Mouse (Mus musculus): ENCODE measurements around the gene Gm20715.
A peak's percentile ranks its signal among the peaks of the same experiment; 100 is the strongest.
"Not testable (repeated sequence)": the region's sequence is repeated elsewhere in the genome, so short reads cannot be mapped to it uniquely, and the experiment has no call there.

Gene Gm20715

GRCm38 (mm10) chr7:6410043-6410442 lies at the start of gene Gm20715:
TSS of gene Gm20715 (plus strand) at chr7:6410277.
- DNase-seq, result peak; percentile 97

GRCm38 (mm10) chr7:6360477-6361060 lies 49.5 kb upstream of the Gm20715 start:
- DNase-seq, result no peak

GRCm38 (mm10) chr7:6361756-6362155 lies 48.3 kb upstream of the Gm20715 start:
- DNase-seq, result no peak

DNA sequence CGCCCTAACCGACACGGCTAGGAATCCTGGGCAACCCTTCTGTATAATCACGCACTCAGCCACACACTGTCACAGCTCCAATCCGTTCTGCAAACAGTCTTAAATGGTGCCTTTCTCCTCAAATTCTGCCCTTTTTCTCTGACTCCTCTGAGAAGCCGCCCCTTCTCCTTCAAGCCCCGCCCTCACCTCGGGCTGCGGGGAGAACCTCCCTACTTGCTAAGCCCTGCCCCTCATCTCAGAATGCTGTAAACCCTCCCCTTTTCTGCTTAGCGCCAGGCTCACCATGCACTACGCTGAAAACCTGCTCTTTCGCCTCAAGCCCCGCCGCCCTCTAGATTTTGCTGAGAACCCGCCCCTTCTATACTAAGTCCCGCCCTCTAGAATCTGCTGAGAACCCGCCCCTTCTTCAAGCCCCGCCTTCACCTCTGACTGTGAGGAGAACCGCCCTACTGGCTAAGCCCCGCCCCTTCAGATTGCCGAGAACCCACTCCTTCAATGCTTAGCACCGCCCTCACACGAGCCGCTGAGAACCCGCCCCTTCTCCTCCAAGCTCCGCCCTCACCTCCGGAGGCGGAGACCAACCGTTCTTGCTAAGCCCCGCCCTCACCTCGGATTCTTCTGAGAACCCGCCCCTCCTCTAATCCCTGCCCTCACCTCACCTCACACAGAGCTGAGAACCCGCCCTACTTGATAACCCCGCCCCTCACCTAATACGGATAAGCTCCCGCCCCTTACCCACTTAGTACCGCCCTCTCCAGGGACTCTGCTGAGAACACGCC lies 47.6 kb upstream of the Gm20715 start:
- peak; percentile 99 for DNase-seq

GRCm38 (mm10) chr7:6363047-6363488 lies 47.0 kb upstream of the Gm20715 start, which contains the start of gene Zfp78:
TSS of gene Zfp78 (plus strand) at chr7:6363280.
- no peak for DNase-seq

GRCm38 (mm10) chr7:6364761-6365160 lies 45.3 kb upstream of the Gm20715 start:
- DNase-seq, result no peak

GRCm38 (mm10) chr7:6367185-6367584 lies 42.9 kb upstream of the Gm20715 start:
- DNase-seq, result no peak

DNA sequence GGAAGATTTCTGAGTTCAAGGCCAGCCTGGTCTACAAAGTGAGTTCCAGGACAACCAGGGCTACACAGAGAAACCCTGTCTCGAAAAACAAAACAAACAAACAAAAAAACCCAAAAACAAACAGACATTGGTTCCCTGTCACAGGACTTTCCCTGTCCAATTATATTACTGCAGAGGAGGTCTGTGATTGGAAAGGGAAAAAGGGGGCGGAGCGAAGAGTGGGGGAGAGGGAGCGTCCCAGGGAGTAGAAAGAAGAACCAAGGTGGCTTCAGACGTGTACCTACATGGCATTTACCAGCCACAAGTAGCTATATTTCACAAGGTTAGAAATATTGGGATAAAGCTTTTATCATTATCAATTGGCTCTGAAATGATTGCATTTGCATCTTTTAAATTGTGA lies 41.9 kb upstream of the Gm20715 start:
- not testable (repeated sequence) for DNase-seq

DNA sequence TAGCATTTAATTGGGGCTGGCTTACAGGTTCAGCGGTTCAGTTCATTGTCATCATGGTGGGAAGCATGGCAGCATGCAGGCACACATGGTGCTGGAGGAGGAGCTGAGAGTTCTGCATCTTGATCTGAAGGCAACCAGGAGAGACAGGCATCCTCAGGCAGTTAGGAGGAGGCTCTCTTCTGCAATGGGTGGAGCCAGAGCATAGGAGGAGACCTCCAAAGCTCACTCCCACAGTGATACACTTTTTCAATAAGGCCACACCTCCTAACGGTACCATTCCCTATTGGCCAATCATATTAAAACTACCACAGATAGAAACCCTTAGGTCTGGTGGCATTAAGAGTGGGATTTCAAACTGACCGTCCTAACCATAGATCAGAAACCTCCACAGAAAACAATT lies 40.6 kb upstream of the Gm20715 start:
- no peak for DNase-seq

GRCm38 (mm10) chr7:6372993-6373392 lies 37.1 kb upstream of the Gm20715 start:
- DNase-seq, result no peak

DNA sequence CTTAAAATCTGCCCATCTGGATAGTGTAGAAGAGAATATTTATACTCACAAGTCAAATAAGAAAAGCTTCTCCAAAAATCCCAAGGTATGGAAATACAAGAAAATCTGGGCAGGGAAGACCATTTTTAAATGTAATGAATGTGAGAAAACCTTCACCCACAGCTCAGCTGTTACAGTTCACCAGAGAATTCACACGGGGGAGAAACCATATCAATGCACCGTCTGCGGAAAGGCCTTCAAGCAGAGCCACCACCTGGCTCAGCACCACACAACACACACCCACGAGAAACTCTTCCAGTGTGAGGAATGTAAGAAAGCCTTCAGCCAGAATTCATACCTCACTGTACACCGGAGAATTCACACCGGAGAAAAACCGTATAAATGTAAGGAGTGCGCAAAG lies 31.6 kb upstream of the Gm20715 start:
- DNase-seq, result no peak

DNA sequence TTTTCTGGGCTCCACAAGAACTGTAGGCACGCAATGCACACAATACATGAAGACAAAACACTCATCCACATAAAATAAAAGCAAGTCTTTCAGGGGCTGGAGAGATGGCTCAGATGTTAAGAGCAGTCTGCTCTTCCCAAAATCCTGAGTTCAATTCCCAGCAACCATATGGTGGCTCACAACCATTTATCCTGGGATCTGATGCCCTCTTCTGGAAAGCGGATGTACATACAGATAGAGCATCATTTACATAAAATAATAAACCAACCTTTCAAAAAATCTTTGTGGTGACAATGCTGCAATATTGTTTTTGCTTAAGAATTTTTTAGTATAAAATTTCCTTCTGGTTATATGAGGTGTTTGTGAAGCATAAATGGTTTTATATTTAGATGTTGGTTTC lies 28.6 kb upstream of the Gm20715 start:
- no peak for DNase-seq

DNA sequence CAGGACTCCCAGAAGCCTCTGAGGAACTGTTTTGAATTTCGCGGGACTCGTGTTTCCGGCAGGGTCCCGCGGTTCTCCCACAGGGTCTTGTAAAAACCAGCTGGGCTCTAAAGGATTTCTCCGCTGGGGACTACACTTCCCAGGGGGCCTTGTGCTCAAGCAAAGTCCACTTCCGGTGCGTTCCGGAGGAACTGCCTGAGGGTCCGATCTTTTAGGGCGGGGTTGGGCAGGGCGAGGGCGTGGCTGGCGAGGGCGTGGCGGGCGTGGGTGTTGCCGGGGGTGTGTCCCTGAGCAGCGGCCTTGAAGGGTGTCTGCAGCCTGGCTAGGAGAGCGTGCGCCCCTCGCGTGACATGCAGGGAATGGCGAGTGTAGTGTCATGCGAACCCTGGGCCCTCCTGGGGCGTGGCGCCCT lies 27.0 kb upstream of the Gm20715 start, which contains the start of gene Zfp28:
Gene Zfp28, plus strand, starts transcription at position 252 of the 412 bp plus-strand sequence.
- peak; percentile 97 for DNase-seq

- DNase-seq, result no peak
Observed at GRCm38 (mm10) chr7:6384011-6384410, 26.1 kb upstream of the Gm20715 start.

GRCm38 (mm10) chr7:6386995-6387394 lies 23.1 kb upstream of the Gm20715 start:
- peak; percentile 66 for DNase-seq

DNA sequence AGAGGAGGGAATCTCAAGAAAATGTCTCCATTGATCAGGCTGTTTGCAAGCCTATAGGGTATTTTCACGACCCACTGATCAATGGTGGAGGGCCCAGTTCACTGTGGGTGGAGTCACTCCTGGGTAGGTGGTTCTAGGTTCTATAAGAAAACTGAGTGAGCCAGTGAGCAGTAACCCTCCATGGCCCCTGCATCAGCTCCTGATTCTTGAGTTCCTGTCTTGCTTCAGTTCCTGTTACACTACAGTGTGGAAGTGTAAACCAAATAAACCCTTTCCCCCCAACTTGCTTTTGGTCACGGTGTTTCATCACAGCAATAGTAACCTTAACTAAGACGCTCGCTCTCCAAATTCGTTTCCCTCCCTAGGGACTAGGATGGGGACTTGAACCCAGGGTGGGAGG lies 21.1 kb upstream of the Gm20715 start:
- DNase-seq, result no peak

- no peak for DNase-seq
Observed at GRCm38 (mm10) chr7:6389449-6389848, 20.6 kb upstream of the Gm20715 start.

GRCm38 (mm10) chr7:6397996-6398975 lies 11.8 kb upstream of the Gm20715 start, which contains the start of gene Smim17:
TSS of gene Smim17 (plus strand) at chr7:6398715.
- DNase-seq, result peak; percentile 45

DNA sequence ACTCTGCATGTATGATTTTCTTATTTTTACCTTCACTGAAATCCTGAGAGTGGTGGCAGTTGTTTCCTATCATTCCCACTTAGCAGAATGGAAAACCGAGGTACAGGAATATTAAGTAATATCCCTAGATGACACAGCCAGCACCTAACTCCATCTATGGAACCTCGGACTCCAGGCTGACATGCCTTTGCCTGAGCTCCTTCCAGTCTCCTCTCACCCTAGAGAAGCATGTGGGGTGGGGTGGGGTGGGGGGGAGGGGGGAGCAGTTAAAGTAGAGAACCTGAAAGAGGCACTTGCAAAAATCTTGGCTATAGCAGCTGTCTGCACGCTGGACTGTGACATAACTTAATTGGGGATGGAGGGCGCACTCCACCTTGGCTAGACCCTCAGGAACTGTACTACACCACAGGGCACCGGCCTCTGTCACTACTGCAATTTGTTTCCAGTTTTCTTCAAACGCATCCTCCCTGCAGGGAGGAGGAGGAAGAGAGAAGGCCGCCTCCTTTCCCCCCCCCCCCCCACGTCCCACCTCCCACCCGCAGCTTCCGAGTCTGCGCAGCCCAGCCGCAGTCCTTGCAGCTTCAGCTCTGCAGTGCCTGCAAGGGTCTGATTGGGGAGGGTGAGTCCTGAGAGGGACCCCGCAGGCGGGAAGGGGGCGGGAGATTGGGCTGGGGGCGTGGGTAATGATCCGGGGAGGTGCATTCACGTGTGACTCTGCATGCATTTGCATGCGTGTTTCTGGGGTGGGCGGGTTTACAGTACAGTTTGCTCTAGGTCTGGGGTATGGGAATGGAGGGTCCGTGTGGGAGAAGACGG lies 4.8 kb downstream of the Gm20715 start:
- DNase-seq, result no peak

DNA sequence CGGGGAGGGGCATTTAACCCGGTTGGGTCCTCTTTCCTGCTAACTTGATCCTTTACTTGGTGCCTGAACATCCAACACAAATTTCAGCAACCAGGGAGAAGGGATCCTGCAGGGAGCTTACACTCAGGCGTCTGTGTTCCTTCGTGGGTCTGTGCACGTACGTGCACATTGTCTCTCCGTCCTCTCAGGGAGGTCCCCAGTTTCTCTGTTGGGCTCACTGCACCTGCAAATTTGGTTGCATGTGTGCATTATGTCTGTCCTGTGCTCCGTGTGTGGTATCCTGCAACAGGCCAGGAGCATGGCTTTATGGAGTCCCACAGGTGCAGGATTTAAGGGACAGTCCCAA lies 5.3 kb downstream of the Gm20715 start:
- DNase-seq, result no peak

- DNase-seq, result no peak
Observed at GRCm38 (mm10) chr7:6419894-6420293, 9.8 kb downstream of the Gm20715 start.

DNA sequence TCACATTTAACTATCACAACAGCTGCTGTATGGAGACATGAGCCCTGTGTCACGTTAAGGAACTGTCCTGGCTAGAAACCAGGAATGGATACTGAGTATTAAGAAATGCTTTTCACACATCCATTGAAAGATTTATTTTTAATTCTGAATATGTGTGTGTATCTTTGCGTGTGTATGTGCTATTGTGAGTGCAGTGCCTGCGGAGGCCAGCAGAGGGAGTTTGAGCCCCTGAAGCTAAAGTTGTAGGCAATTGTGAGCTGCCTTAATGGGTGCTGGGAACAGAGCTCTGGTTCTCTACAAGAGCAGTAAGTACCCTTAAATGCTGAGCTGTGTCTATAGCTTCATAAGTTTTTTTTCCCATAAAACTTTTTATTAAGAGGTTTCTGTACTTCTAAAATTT lies 19.3 kb downstream of the Gm20715 start:
- no peak for DNase-seq

Data from lung, postnatal 10 days (tissue).